Mouse (Mus musculus) erythroblast, embryonic 14.5 days (primary cell): Measurements from ENCODE around the gene Slc13a2.

ENCODE experiments used
- GATA1 ChIP-seq: IDR thresholded peaks from 2 replicates; pipeline ENCODE4 v1.6.1; 2012; ENCODE audit warnings: low read length, inconsistent platforms, mixed read lengths
- TAL1 ChIP-seq: IDR thresholded peaks from 3 replicates; pipeline ENCODE4 v1.6.1; 2012; ENCODE audit warnings: low read length, inconsistent platforms, mixed read lengths

GRCm38 (mm10) chr11:78382701-78383100 is 39.3 kb downstream of the Slc13a2 start:
- no peak for TF ChIP-seq TAL1
- TF ChIP-seq GATA1: no peak
